Comparison of ENCODE assay signal across 9 mouse cellular contexts in the genomic region with DNA sequence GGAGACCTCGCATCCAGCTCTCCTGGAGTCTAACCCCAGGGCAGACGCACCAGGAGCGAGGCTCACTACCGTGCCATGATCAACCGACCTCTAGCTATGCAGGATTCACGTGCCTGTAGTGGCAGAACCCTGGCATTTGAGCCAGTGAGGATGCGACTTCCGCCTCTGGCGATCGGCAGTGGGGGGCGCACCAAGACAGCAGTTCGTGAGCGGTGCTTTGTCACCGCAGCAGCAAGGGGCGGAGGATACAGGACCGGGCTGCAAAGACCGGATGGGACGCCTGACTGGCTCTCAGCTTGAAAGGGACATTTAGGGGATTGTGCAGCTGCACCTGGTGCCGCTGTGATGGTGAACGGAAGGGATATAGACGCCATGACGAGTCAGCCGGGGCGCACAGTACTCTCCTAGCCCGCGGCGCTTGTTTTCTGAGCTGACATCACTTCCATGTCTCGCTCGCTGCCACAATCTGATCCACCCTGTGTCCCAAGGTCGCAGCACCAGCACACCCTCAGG. TPM values are rescaled to one million over a fixed set of nuclear protein-coding genes. Genes with fewer than 3 reads are reported as not detected.
DNase-seq lines count a peak whose midpoint lies in the region; ATAC-seq and TF ChIP-seq lines count a peak whose summit lies in the region.
"Had no signal": no experiment of that assay in that cellular context is flagged by ENCODE, and none has a peak within 500 bp of the region (broad histone marks: within the 10 kb centered on the region; RNA-seq: fewer than 3 reads in every experiment).

No protein-coding gene starts in this region.

- peak overlapping the region; percentile 60 for H3K4me2 ChIP-seq in embryonic facial prominence, embryonic 11.5 days (ENCODE audit: low read depth, low read length)
- peak overlapping the region; percentile 50 for H3K4me2 ChIP-seq in limb, embryonic 11.5 days (ENCODE audit: low read depth, severe bottlenecking)

- intact Hi-C loops in heart, adult 2 months (cut with DNase I) = loop anchor here (1.0 kb wide), 1 partner anchor 271 kb away; no protein-coding TSS in a partner anchor

- no peak for TF ChIP-seq POLR2A in heart, adult 2 months (IDR thresholded peaks at IDR 0.05; ENCODE audit: insufficient read depth, low read depth, low read length)
- no peak for TF ChIP-seq POLR2A in spleen, adult 2 months (IDR thresholded peaks at IDR 0.05; ENCODE audit: low read depth, low read length)

- H3K9ac ChIP-seq in embryonic facial prominence, embryonic 11.5 days (replicated peaks; ENCODE audit: low read length) = peak overlapping the region; percentile 15
- no peak overlapping the region for H3K9ac ChIP-seq in heart, adult 2 months (ENCODE audit: low read depth, low read length)
- peak overlapping the region; percentile 2; the same call in 1 of the 2 replicates for H3K9ac ChIP-seq in limb, embryonic 11.5 days (ENCODE audit: low read length)

- peak; percentile 78 for TF ChIP-seq CTCF in heart, adult 2 months (IDR thresholded peaks at IDR 0.05)
- TF ChIP-seq CTCF in spleen, adult 2 months (IDR thresholded peaks at IDR 0.05; ENCODE audit: extremely low read depth, insufficient read depth, insufficient read length, insufficient replicate concordance) = peak; percentile 34; the same call in 1 of the 2 replicates

- H3K9me3 ChIP-seq in embryonic facial prominence, embryonic 11.5 days (replicated peaks; ENCODE audit: control insufficient read depth, low read length) = no peaks in the 10 kb centered on the region
- H3K9me3 ChIP-seq in limb, embryonic 11.5 days (ENCODE audit: control insufficient read depth, low read length) = no peaks in the 10 kb centered on the region
- H3K9me3 ChIP-seq in midbrain, embryonic 10.5 days (replicated peaks) = no peaks in the 10 kb centered on the region

- peak overlapping the region; percentile 32 for H3K4me3 ChIP-seq in embryonic facial prominence, embryonic 11.5 days (ENCODE audit: low read depth, low read length)
- H3K4me3 ChIP-seq in heart, adult 2 months = peak overlapping the region; percentile 26
- H3K4me3 ChIP-seq in limb, embryonic 11.5 days (ENCODE audit: low read depth, low read length) = peak overlapping the region; percentile 25
- peak overlapping the region; percentile 54 for H3K4me3 ChIP-seq in midbrain, embryonic 10.5 days
- H3K4me3 ChIP-seq in spleen, adult 2 months (ENCODE audit: extremely low read depth, insufficient read depth, insufficient read length) = peak overlapping the region; percentile 10; the same call in 1 of the 2 replicates

- ATAC-seq in embryonic facial prominence, embryonic 11.5 days (replicated peaks; ENCODE audit: insufficient number of reproducible peaks, low FRiP score, low TSS enrichment, low read depth) = peak; percentile 76; the same call in 1 of the 2 replicates
- peak; percentile 51; the same call in 1 of the 2 replicates for ATAC-seq in limb, embryonic 11.5 days (ENCODE audit: insufficient number of reproducible peaks, low FRiP score, low TSS enrichment, low read depth)
- ATAC-seq in erythroid progenitor cell, adult 5-6 weeks (replicated peaks; ENCODE audit: low FRiP score, poor library complexity, severe bottlenecking) = no peak

- WGBS in embryonic facial prominence, embryonic 11.5 days = under 1% methylated on average over 30 of the region's 30 CpGs
- 2% methylated on average over 30 of the region's 30 CpGs for WGBS in heart, adult 2 months
- WGBS in limb, embryonic 11.5 days = under 1% methylated on average over 30 of the region's 30 CpGs
- under 1% methylated on average over 30 of the region's 30 CpGs for WGBS in midbrain, embryonic 10.5 days
- 1% methylated on average over 30 of the region's 30 CpGs for WGBS in spleen, adult 2 months

- no peaks in the 10 kb centered on the region for H3K36me3 ChIP-seq in embryonic facial prominence, embryonic 11.5 days (replicated peaks; ENCODE audit: control insufficient read depth, insufficient read depth, low read depth, low read length)
- no peaks in the 10 kb centered on the region for H3K36me3 ChIP-seq in heart, adult 2 months (ENCODE audit: control insufficient read depth, insufficient read depth, low read length)
- no peaks in the 10 kb centered on the region for H3K36me3 ChIP-seq in limb, embryonic 11.5 days (ENCODE audit: control insufficient read depth, insufficient read depth, low read length)
- H3K36me3 ChIP-seq in midbrain, embryonic 10.5 days = no peaks in the 10 kb centered on the region
- no peaks in the 10 kb centered on the region for H3K36me3 ChIP-seq in spleen, adult 2 months (ENCODE audit: control insufficient read depth, insufficient read depth, low read length)

- peak; percentile 77 to 91 for DNase-seq in adrenal gland, adult (ENCODE audit: inconsistent age in 2 of 2, low spot score in 1 of 2)
- peak; percentile 68 for DNase-seq in embryonic facial prominence, embryonic 11.5 days (ENCODE audit: low spot score)
- peak; percentile 68 to 72 for DNase-seq in heart, adult 2 months
- peak; percentile 65 for DNase-seq in kidney, adult 11 months
- peak; percentile 79 for DNase-seq in limb, embryonic 11.5 days (ENCODE audit: low spot score)
- DNase-seq in midbrain, embryonic 10.5 days (ENCODE audit: low spot score) = peak; percentile 75
- peak in 1 of 2 experiments; percentile 38 for DNase-seq in spleen, adult 2 months (ENCODE audit: low read depth in 1 of 2, low spot score in 2 of 2)

- H3K27me3 ChIP-seq in embryonic facial prominence, embryonic 11.5 days (ENCODE audit: control insufficient read depth, insufficient read depth, low read length) = peaks cover 53% of the 10 kb centered on the region
- peaks cover 11% of the 10 kb centered on the region for H3K27me3 ChIP-seq in heart, adult 2 months (ENCODE audit: control insufficient read depth, insufficient read depth, low read length)
- H3K27me3 ChIP-seq in limb, embryonic 11.5 days (ENCODE audit: control insufficient read depth, insufficient read depth, low read length) = peaks cover 49% of the 10 kb centered on the region
- H3K27me3 ChIP-seq in midbrain, embryonic 10.5 days (ENCODE audit: low read depth, poor library complexity, severe bottlenecking) = peaks cover 92% of the 10 kb centered on the region
- H3K27me3 ChIP-seq in spleen, adult 2 months (ENCODE audit: control insufficient read depth, insufficient read depth, low read length) = peaks cover 11% of the 10 kb centered on the region

- H3K4me1 ChIP-seq in embryonic facial prominence, embryonic 11.5 days (ENCODE audit: control insufficient read depth, insufficient read depth, low read length) = peaks cover 2% of the 10 kb centered on the region; the same call in 1 of the 2 replicates
- peaks cover 2% of the 10 kb centered on the region; the same call in 1 of the 2 replicates for H3K4me1 ChIP-seq in heart, adult 2 months (ENCODE audit: control insufficient read depth, insufficient read depth, low read length)
- H3K4me1 ChIP-seq in limb, embryonic 11.5 days (ENCODE audit: control insufficient read depth, insufficient read depth, low read length) = peaks cover 14% of the 10 kb centered on the region
- H3K4me1 ChIP-seq in midbrain, embryonic 10.5 days = peaks cover 14% of the 10 kb centered on the region
- H3K4me1 ChIP-seq in spleen, adult 2 months (ENCODE audit: control insufficient read depth, insufficient read depth, insufficient read length) = no peaks in the 10 kb centered on the region; the same call in 1 of the 2 replicates

- H3K27ac ChIP-seq in embryonic facial prominence, embryonic 11.5 days (replicated peaks; ENCODE audit: low read depth, low read length) = no peak overlapping the region
- H3K27ac ChIP-seq in heart, adult 2 months = no peak overlapping the region
- no peak overlapping the region for H3K27ac ChIP-seq in limb, embryonic 11.5 days (replicated peaks; ENCODE audit: low read depth, low read length)
- no peak overlapping the region; the same call in 1 of the 2 replicates for H3K27ac ChIP-seq in midbrain, embryonic 10.5 days (replicated peaks)
- H3K27ac ChIP-seq in spleen, adult 2 months (ENCODE audit: insufficient read depth, low read length) = no peak overlapping the region

- H3K79me2 ChIP-seq in heart, adult 2 months (replicated peaks; ENCODE audit: control insufficient read depth, insufficient read depth, low read length) = no peaks in the 10 kb centered on the region

- 0 out of 2 replicates have a peak, but pooled peaks have one; percentile 24 for TF ChIP-seq EP300 in heart, adult 2 months (IDR thresholded peaks at IDR 0.05; ENCODE audit: insufficient read depth, low read depth, low read length)

RNA-seq across cellular contexts. Expression of gene Evx1, which starts 7.4 kb away (rescaled TPM):
- polyA plus RNA-seq in embryonic facial prominence, embryonic 11.5 days (2014; fragmentation: Nextera tagmentation; extraction: Ambion mirVana) = 0.22 and 0.67 TPM in 2 replicates
- total RNA-seq in heart, adult 2 months (2021) = not detected
- not detected in 2 replicates for polyA plus RNA-seq in heart, adult 2 months (2012; rRNA removed)
- 3.8 and 5.1 TPM in 2 replicates for polyA plus RNA-seq in limb, embryonic 11.5 days (2014; fragmentation: Nextera tagmentation; extraction: Ambion mirVana)
- polyA plus RNA-seq in midbrain, embryonic 10.5 days (2016; fragmentation: Nextera tagmentation; extraction: Ambion mirVana) = 0.15 and 0.29 TPM in 2 replicates
- not detected in 2 replicates for polyA plus RNA-seq in spleen, adult 2 months (2012; rRNA removed)
- total RNA-seq in erythroid progenitor cell, adult 5-6 weeks (2015; ENCODE audit: low replicate concordance) = not detected in 2 replicates
- not detected in 2 replicates for total RNA-seq in erythroid progenitor cell, adult 5-6 weeks (2017; ENCODE audit: low replicate concordance)
- total RNA-seq: gastrocnemius, postnatal 4 days had no signal

RNA-seq across cellular contexts. Expression of gene Hoxa13, which starts 45.3 kb away (rescaled TPM):
- polyA plus RNA-seq in embryonic facial prominence, embryonic 11.5 days (2014; fragmentation: Nextera tagmentation; extraction: Ambion mirVana) = not detected in 2 replicates
- total RNA-seq in heart, adult 2 months (2021) = not detected
- not detected in 2 replicates for polyA plus RNA-seq in heart, adult 2 months (2012; rRNA removed)
- 25.1 and 29.7 TPM in 2 replicates for polyA plus RNA-seq in limb, embryonic 11.5 days (2014; fragmentation: Nextera tagmentation; extraction: Ambion mirVana)
- polyA plus RNA-seq in midbrain, embryonic 10.5 days (2016; fragmentation: Nextera tagmentation; extraction: Ambion mirVana) = not detected in 2 replicates
- not detected in 2 replicates for polyA plus RNA-seq in spleen, adult 2 months (2012; rRNA removed)
- total RNA-seq in erythroid progenitor cell, adult 5-6 weeks (2015; ENCODE audit: low replicate concordance) = not detected in 2 replicates
- total RNA-seq in erythroid progenitor cell, adult 5-6 weeks (2017; ENCODE audit: low replicate concordance) = not detected in 2 replicates

Comparison
In these comparisons a context has a peak if more than half of its experiments do, and no peak if none do; other contexts are left out.
1. RNA of gene Hoxa13, which starts 45.3 kb away (polyA plus RNA-seq): 25.1 to 29.7 TPM in limb, embryonic 11.5 days; not detected in embryonic facial prominence, embryonic 11.5 days, not detected in heart, adult 2 months, not detected in midbrain, embryonic 10.5 days and not detected in spleen, adult 2 months; every median in the first group is over 10 times any median in the second.
2. Peak in every context shown above with its lines, with median percentiles within 50 percentile points of each other: H3K4me3 ChIP-seq.